Mouse (Mus musculus) myocyte (in vitro differentiated cells): Measurements from ENCODE around the gene Abca2.

Experiments used
- E2F4 ChIP-seq: IDR thresholded peaks from one replicate; pipeline ENCODE4 v1.6.1; 2011; ENCODE audit warnings: mild to moderate bottlenecking, control low read depth, moderate library complexity; ENCODE audit not compliant: insufficient read depth
- MAX ChIP-seq: IDR thresholded peaks from one replicate; pipeline ENCODE4 v1.6.1; 2011; ENCODE audit warnings: low read depth, mild to moderate bottlenecking, control low read depth
- MYOD1 ChIP-seq, 3 experiments: IDR thresholded peaks; one replicate each; pipeline ENCODE4 v1.6.1; 2011; ENCODE audit warnings: control low read depth in 2 of 3, low read depth in 2 of 3, mild to moderate bottlenecking in 2 of 3, moderate library complexity in 1 of 3; ENCODE audit not compliant: insufficient read length in 2 of 3, control insufficient read depth in 1 of 3
- MYOG ChIP-seq, 3 experiments: IDR thresholded peaks; one replicate each; pipeline ENCODE4 v1.6.1; 2011; ENCODE audit warnings: control low read depth in 2 of 3, low read depth in 2 of 3, mild to moderate bottlenecking in 2 of 3; ENCODE audit not compliant: insufficient read length in 2 of 3, control insufficient read depth in 1 of 3, insufficient read depth in 1 of 3
- POLR2A ChIP-seq: IDR thresholded peaks from one replicate; pipeline ENCODE4 v1.6.1; 2011; ENCODE audit warnings: low read depth, mild to moderate bottlenecking, control low read depth, moderate library complexity; ENCODE audit not compliant: insufficient read length
- POLR2AphosphoS2 ChIP-seq: IDR thresholded peaks from one replicate; pipeline ENCODE4 v1.6.1; 2011; ENCODE audit warnings: low read depth, control low read depth; ENCODE audit not compliant: insufficient read length
- REST ChIP-seq: IDR thresholded peaks from one replicate; pipeline ENCODE4 v1.6.1; 2011; ENCODE audit warnings: mild to moderate bottlenecking, control low read depth, moderate library complexity; ENCODE audit not compliant: insufficient read depth, insufficient read length
- SRF ChIP-seq: IDR thresholded peaks from one replicate; pipeline ENCODE4 v1.6.1; 2011; ENCODE audit warnings: low read depth; ENCODE audit not compliant: control insufficient read depth, insufficient read length
- TCF12 ChIP-seq: IDR thresholded peaks from one replicate; pipeline ENCODE4 v1.6.1; 2011; ENCODE audit warnings: mild to moderate bottlenecking, control low read depth; ENCODE audit not compliant: poor library complexity, insufficient read depth, severe bottlenecking
- USF1 ChIP-seq: IDR thresholded peaks from one replicate; pipeline ENCODE4 v1.6.1; 2011; ENCODE audit warnings: low read depth, mild to moderate bottlenecking, control low read depth, moderate library complexity

DNA sequence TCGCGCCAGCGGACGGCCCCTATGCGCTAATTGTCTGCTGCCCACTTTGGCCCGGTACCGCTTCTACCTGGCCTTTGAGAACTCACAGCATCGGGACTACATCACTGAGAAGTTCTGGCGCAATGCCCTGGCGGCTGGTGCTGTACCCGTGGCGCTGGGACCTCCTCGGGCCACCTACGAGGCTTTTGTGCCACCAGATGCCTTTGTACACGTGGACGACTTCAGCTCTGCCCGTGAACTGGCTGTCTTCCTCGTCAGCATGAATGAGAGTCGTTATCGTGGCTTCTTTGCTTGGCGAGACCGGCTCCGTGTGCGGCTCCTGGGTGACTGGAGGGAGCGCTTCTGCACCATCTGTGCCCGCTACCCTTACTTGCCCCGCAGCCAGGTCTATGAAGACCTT lies 3.0 kb upstream of the Abca2 start:
- TF ChIP-seq MAX (no peak), POLR2A (no peak), USF1 (no peak), TCF12 (no peak), SRF (no peak), POLR2AphosphoS2 (no peak), REST (no peak), E2F4 (no peak), MYOG (IDR thresholded peaks at IDR 0.05; ENCODE audit: control insufficient read depth in 1 of 3, insufficient read depth in 1 of 3, insufficient read length in 2 of 3, low read depth in 2 of 3) (no peak), MYOD1 (IDR thresholded peaks at IDR 0.05; ENCODE audit: control insufficient read depth in 1 of 3, insufficient read length in 2 of 3, low read depth in 2 of 3) (no peak)
